Mouse (Mus musculus) kidney, postnatal 10 days (tissue): Measurements from ENCODE around the gene Lcmt2.
A peak's percentile ranks its signal among the peaks of the same experiment; 100 is the strongest.
"Not testable (repeated sequence)": the region's sequence is repeated elsewhere in the genome, so short reads cannot be mapped to it uniquely, and the experiment has no call there.

Experiments used
- DNase-seq: peaks from one replicate; pipeline ENCODE4 v3.0.0; 2021; ENCODE audit warnings: mixed read lengths

The Lcmt2 gene

DNA sequence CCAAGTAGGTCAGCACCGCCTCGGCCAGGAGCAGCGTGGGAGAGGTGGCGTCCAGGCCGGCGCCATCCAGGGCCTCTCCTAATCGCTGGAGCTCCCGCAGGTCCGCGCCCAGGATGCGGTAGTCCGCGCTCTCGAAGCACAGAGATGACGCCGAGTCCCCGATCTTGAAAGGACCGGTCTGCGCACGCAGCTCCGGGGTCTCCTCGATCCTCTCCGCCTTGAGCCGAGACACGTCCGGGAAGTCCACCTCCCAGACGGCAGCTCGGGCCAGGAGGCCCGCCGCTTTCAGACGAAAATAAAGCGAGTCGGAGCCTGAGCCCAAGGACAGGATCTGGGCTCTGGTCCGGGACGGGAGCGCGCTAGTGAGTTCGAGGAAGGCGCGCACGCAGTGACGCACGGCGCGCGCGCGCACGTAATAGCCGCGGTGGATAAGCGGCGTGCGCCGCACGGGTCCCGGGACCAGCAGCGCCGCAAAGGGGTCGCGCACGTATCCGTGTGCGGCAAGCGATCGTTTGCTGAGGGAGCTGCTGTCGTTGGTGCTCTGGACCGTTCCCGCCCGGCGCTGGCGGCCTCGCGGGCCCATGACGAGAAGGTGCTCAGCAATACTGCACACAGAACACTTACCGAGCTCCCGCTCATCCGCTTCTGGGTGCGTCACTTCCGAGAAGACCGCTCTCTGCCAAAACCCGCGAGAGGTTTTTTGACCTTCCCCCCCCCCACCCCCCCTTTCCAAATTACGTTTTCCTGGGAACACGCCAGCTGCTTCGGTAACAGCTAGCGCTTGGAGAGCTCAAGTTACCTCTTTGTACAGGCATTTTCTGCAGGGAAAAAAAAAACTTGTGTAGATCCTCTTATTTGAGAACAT is at the start of gene Lcmt2, which contains the start of gene Adal:
TSS of gene Lcmt2 (minus strand) at position 636 of the 865 bp plus-strand sequence.
TSS of gene Adal (plus strand) at position 411 of the 865 bp plus-strand sequence.
- DNase-seq, result peak; percentile 93

DNA sequence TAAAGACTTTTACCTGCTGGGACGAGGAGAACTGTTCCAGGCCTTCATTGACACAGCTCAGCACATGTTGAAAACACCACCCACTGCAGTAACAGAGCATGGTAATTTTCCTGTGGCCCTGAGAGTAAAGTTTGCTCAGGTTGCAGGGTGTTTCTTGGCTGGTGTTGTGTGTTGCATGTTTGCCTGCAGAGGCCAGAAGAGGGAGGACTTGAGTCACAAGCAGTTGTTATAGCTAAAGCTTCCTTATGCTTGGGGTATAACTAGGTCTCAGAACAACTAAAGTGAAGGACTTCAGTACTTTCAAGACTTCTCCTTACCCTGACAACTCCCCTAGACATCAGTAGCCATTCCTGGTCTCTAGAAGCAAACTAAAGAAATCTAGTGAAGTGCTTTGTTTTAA is 48.1 kb upstream of the Lcmt2 start:
- DNase-seq, result no peak

DNA sequence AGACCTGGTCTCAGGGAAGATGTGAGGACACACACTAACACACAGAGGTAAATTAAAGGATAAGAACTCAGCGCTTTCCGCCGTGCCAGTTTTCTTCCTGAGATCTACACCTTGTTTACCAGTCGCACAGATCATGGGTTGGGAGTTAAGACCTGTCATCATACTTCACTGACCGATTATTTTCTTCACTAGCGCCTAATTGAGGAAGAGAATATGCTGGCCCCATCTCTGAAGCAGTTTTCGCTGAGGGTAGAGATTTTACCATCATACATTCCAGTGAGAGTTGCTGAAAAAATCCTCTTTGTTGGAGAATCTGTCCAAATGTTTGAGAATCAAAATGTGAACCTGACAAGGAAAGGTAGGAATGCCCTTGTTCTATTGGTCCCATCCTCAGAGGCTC is 43.7 kb upstream of the Lcmt2 start:
- DNase-seq, result no peak

DNA sequence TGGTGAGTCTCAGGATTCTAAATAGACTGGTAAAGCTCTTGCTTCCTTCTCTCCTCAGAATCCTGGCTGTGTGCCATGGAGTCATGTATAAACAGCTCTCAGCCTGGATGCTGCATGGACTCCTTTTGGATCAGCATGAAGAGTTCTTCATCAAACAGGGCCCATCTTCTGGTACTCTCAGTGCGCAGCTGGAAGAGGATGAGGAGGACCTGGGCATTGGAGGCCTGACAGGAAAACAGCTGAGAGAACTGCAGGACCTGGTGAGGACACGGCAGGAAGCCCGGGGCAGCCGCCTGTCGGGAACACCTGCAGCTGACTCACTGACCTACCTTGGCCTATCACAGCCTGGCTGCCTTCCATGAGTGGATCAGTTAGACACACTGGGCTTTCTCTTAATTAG is 43.0 kb upstream of the Lcmt2 start:
- peak; percentile 22 for DNase-seq

DNA sequence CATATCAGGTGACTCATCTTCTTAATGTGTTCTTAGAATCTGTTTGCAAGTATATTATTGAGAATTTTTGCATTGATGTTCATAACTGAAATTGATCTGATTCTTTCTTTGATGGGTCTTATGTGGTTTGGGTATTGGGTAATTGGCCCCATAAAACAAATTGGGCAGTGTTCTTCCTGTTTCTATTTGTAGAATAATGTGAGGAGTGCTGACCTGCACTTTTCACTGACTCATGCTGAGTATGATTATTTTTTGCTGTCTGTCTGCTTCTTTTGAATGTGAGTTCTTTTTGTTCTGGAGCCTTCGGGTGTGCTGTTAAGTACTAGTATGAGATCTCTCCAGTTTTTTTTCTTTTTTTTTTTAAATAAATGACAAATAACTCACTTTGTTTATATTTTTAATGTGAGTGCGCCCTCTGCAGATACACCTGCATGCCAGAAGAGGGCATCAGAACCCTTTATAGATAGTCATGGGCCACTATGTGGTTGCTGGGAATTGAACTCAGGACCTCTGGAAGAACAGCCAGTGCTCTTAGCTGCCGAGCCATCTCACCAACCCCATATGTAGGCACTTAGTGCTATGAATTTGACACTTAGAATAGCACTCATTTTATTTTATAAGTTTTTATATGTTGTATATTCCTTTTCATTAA is 38.5 kb upstream of the Lcmt2 start:
- DNase-seq, result no peak

DNA sequence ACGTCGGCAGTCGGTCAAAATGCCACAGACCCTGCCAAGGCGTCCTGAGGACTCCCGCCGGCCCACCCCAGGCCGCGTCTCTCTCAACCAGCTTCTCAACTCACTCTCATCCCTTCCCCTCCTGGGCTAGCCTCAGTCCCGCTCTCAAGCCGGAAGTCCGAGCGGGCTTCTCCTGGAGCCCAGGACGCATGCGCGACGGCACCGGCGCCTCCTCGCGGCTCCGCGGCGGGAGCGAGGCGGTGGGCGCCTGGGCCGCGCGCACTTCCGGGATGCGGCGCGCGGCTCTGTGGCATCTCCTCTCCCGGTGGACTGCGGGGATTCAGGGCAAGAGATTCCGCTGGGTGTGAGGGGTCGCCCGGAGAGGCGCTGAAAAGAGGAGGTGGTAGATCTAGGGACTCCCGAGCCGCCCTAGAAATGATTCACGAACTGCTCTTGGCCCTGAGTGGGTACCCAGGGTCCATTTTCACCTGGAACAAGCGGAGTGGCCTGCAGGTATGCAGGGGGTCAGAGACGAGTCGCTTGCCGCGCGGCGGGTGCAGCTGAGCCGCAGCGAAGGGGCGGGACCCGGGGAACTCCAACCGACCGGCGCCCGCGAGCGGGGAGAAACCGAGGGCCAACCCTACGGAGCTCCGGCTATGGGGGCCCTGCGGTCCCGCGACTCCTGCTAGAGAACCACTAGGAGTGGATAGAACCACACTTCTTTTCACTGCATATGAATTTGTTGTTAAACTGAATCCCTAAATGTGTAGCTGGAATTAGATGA is 30.7 kb upstream of the Lcmt2 start, which contains the start of gene Zscan29:
TSS of gene Zscan29 (minus strand) at position 146 of the 763 bp plus-strand sequence.
- DNase-seq, result peak; percentile 95

DNA sequence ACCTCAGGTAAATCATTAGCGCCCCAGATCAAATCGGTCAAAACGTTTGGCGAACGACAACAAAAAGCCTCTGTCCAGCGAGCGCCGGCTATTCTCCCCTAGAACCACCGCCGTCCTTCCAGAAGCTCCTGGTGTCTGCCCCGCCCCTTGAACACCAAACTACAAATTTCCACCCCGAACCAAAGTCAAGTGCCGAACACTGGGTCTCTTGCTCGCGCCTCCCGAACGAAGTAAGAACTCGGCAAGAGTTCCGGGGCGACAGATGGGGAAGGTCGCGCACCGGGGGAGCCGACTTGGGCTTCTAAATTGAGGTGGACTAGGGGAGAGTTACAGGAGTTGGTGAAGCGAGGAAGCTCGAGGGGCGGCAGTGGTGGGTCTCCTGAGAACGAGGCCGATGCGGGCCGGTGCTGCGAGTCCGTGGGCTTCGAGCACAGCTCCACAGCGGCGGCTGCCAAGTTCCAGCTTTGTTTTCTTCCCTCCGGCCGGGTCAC is 30.1 kb upstream of the Lcmt2 start, which contains the start of gene Tubgcp4:
TSS of gene Tubgcp4 (plus strand) at position 174 of the 491 bp plus-strand sequence.
- DNase-seq, result peak; percentile 70

DNA sequence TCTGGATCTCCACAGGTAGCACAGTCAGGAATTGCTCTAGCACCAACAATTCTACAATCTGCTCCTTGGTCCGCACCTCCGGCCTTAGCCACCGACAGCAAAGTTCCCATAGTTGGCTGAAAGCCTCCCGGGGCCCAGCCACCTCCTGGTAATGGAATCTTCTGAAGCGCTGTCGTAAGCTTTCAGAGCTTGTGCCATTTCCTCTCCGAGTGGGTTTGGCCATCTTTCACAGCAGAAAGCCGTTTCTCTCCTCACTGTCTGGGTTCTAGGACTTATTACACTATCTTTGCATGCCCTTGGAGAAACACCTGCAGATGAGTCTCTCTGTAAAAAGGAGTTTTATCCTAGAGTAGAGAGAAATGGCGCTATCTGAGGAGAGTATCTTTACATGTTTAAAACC is 29.4 kb upstream of the Lcmt2 start:
- peak; percentile 54 for DNase-seq

DNA sequence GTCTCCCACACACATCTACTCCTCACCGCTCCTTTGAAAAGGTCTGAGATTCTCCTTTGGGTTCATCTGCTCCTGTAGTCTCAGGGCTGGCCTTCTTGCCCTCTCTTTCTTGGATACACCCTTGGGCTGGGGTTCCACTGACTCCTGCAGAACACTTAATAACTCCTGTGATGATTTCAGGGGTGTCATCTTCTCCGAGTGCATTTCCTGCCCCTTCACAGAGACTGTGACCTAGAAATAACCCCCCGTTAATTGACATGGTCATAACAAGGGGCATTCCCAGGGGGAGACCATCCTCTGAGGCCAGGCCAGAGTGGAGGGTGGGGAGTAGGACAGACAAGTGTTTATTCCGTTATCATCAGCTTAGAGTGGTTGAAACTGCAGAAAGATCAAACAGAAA is 28.7 kb upstream of the Lcmt2 start:
- DNase-seq, result no peak

DNA sequence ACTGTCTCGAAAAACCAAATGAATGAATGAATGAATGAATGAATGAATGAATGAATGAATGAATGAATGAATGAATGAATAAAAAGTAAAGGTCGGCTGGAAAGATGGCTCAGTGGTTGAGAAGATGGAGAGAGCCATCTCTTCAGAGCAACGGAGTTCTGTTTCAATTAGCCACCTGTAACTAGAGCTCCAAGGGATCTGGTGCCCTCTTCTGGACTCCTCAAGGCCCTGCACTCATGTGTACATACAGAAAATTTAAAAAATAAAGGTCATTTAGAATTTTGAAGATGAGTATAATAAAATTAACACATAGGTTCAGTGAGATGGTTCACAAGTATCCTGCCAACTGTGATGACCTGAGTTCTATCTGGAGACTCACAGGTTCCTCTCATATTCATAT is 12.6 kb upstream of the Lcmt2 start:
- no peak for DNase-seq

DNA sequence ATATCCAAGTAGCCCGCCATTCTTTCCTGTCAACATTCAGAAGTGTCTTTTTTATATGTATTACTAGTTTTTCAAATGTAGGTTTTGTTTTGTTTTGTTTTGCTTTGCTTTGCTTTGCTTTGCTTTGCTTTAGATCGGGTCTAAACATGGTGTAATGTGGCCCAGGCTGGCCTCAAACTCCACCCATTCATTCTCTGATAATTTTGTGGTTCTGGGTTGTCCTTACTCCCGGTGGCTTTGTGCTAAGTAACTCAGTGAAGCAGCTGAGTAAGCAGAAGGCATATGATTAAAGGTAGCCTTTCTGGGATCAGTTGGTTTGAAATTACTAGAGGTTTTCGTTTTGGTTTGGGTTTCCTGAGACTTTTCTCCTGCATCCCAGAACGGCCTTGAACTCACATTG is 9.2 kb upstream of the Lcmt2 start:
- no peak for DNase-seq

DNA sequence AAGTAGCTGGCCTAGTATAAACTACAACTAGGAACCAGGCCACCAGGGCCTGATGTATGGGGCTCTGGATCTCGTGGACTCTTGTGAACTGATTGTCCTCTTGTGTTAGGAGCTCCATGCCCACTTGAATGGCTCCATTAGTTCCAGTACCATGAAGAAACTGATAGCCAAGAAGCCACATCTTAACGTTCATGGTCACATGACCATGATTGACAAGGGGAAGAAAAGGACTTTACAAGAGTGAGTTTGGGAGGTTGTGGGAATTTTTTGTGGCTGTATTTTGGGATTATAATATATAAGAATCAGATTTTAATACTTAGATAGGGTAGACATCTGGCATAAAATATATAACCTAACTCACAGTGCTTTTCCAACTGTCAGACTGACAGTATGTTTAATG is 2.0 kb upstream of the Lcmt2 start:
- no peak for DNase-seq

DNA sequence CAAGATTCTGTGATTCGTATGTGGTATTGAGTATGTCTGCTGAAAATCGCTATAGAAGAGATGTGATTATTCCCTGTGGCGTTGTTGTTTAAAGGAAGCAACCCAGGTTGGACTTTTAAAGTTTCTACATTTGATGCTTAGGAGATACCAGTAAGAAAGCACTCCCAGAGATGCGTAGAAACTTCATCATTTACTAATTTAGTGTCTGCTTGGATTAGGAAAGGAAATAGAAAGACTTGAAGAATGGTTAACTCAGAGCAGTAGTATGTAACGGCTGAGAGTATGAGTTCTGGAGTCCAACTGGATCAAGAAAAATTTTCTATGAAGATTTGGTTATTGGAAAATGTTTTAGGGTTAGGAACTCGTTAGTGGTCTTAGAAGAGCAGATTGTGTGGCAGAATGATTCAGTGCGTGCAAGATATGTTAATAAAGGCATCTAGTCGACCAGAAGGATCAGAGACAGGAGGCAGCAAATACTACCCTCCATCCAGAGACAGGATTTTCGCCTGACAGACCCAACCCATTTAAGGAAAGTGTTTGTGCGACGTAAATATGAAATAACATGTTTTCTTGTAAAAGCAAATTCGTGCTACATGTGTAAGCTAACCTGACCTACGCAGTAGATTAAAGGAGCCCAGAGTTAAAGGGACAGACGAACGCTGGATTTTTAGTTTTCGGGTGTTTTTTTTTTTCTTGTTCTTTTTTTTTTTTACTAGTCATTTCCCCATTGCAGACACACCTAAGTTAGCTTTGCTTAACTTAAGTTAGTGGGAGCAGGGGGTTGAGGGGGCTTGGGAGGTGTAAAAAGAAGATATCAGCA is 973 bp upstream of the Lcmt2 start:
- no peak for DNase-seq

DNA sequence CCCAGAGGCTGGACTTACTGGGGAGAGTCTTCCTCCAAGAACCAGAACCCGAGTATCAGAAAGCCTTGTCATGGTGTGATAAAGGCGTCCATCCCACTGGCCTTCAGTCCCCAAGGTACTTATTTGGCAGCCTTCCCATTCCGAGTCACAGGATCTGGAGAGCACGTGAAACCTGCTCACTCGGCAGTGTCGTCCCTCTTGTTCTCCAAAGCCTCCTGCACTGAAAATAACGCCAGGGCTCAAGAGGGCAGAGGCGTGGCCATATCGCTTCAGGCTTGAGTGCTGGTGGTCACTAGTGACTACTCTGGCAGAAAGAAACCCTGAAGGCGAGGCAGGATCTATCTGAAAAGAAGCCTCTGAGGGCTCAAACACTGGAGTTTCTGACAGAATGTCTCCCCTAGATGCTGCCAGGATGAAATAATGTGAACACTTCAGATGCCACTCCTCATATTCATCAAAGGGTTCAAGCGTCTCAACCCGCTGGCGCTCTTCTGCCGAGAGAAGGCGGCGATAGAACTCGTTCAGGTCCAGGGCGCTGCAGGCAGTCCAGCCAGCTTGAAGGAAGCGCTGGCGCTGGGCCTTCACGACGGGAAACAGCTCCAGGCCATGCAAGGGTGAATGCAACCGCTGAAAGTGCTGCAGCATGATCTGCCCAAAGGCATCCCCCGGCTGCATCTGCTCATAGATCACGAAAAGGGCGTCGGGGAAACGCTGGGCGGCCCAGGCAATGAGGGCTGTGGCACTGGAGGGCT is 1.0 kb downstream of the Lcmt2 start:
- peak; percentile 75 for DNase-seq

DNA sequence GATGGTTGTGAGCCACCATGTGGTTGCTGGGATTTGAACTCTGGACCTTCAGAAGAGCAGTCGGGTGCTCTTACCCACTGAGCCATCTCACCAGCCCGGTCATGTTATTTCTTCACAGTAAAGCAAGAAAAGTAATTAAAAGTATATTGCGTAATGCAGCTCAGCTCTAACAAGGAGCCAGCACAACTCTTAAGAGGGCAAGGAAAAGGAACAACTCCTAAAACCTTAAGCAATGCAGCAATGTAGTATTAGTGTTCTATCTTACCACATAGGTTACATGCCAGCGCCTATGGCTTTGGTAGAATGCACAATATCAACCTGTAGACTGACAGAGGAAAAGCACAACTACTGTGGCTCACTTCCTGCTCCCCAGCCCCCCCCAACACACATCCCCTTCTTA is 3.1 kb downstream of the Lcmt2 start:
- DNase-seq, result no peak

DNA sequence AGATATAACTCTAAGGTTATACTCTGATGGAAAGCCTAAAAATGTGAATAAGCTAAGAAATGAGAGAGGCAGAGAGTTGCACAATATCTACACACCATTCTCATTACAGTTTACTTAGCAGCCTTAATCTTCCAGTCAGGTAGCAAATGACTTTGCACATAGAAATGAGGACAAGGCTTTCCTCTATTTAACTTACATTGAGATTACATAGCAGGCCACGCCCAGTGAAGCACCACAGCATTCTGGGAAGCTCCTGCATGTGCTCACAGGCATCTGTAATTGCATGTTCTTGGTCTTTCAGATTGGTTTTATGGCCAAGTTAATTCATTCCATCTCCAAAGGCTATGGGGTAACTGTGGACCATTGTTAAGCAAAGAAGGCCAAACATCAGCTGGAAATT is 7.6 kb downstream of the Lcmt2 start:
- DNase-seq, result no peak

DNA sequence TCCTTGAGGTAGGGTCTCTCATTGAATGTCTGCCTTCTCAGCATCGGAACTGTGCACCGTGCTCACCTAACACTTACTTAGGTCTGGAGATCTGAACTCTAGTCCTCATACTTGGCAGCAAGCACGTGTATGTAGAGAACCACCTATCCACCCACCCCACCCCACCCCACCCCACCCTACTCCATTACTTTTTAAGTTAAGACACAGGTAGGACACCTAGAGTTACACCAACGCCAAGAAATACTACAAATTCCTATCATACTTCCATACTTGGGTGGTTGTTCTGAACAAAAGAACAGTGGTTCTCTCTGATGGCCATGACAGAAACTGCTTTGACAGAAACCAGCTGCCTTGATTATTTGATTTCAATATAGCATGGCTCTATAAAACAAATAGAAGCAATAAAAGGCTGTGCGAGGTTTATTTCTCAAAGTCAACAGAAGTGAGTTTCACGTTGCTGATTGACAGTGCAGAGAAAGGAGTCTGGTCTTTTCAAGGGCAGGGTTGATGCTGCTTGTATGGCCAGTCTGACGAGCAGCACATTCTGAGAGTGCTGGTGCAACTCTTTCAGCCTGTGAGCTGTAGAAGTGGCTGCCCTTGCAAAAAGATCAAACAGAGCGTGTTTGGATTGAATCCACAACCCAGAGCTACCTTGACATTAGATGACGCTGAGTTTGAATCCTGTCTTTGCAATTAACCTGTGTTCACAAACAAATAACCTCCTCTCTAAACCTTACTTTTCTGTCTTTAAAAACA is 11.4 kb downstream of the Lcmt2 start:
- no peak for DNase-seq

DNA sequence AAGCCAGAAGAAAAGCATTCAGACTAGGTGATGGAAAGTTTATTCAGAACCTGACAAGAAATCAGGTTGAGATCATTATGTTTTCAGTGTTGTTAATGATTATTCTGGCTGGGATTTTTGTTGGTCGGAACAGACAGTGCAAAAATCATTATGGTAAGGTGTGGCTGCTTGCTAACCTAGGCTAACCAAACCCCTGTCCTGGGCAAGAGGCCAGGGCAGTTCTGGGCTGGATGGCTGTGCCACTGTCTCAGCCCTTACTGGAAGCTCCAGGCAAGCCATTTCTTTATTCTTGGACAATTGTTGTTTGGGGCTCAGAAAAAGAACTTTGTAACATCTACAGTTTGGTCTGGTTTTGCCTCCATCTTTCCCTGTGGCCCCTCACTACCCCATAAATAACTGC is 12.9 kb downstream of the Lcmt2 start:
- peak; percentile 15 for DNase-seq

DNA sequence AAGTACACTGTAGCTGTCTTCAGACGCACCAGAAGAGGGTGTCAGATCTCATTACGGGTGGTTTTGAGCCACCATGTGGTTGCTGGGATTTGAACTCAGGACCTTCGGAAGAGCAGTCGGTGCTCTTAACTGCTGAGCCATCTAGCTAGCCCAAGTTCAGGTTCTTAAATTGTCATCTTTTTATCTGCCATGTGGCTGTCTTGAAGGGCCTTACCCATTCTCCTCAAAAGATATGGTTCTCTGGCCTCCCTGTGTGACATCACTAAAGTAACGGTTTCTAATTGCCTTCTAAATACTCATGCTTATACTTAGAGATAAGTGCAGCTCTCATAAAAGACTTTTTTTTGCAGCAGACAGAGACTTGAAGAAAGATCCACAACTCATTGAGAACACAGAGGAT is 14.2 kb downstream of the Lcmt2 start:
- DNase-seq, result not testable (repeated sequence)

DNA sequence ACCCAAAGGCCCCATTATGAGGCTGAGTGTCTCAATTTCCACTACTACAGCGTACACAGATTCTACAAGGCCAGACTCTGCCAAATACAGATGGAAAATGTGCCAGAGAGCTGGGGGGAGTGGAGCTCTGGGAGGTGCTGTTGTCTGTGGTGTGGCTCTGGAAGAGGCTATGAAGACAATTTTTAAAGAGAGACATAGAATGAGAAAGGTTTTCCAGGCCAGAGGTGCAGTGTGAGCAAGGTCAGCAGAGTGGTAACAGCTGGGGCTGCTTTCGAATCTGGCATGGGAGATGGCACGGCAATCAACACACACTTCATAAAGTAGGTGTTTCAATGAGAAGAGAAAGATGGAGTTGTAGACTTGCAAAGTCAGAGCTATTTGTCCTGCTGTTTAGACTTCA is 21.2 kb downstream of the Lcmt2 start:
- DNase-seq, result no peak

DNA sequence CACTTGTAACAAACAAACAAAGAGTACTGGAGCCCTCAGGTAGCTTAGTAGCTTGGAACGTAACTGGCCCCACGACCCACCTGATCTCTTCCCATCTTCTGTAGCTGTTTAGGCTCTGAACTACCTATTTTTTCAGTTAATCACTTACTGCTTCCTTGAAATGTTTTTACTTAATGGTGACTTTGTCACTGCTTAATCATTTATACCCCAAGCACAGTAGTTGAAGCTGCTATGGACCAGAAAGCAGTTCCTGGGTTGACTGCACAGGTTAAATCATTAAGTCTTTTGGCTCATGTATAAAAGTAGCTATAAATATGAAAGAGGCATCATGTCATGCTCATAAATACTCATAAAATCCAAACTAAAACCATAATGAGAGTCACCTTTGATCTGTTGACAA is 25.0 kb downstream of the Lcmt2 start:
- DNase-seq, result no peak
